Mouse (Mus musculus) intestine, postnatal 0 days (tissue): ENCODE results near the gene Lrrc20. TPM values are rescaled to one million over a fixed set of nuclear protein-coding genes. Genes with fewer than 3 reads are reported as not detected.

Source experiments
- ATAC-seq: fragments of 200-750 bp; cut with Nextera tagmentation; 2 replicates; pipeline ENCODE4 v1.8.0; 2017; ENCODE audit warnings: mild to moderate bottlenecking, moderate TSS enrichment, moderate library complexity
- H3K27ac ChIP-seq: fragments of 300-500 bp; sonication (generic); 2 replicates; pipeline ENCODE4 v1.5.1; 2014; ENCODE audit warnings: mild to moderate bottlenecking, low read depth, low read length, moderate library complexity
- H3K27me3 ChIP-seq: fragments of 300-500 bp; sonication (generic); replicated peaks from 2 replicates; pipeline ENCODE4 v1.6.1; 2014; ENCODE audit warnings: low read length, mixed read lengths; ENCODE audit not compliant: control insufficient read depth, insufficient read depth
- H3K36me3 ChIP-seq: fragments of 300-500 bp; sonication (generic); 2 replicates; pipeline ENCODE4 v1.6.1; 2014; ENCODE audit warnings: mild to moderate bottlenecking, moderate library complexity; ENCODE audit not compliant: control insufficient read depth, insufficient read depth
- H3K4me1 ChIP-seq: fragments of 300-500 bp; sonication (generic); replicated peaks from 2 replicates; pipeline ENCODE4 v1.6.1; 2014; ENCODE audit warnings: antibody characterized with exemption, low read length, mixed read lengths; ENCODE audit not compliant: control insufficient read depth, insufficient read depth
- H3K4me2 ChIP-seq: fragments of 300-500 bp; sonication (generic); replicated peaks from 2 replicates; pipeline ENCODE4 v1.6.1; 2014; ENCODE audit warnings: low read depth, mild to moderate bottlenecking, moderate library complexity
- H3K4me3 ChIP-seq: fragments of 300-500 bp; sonication (generic); 2 replicates; pipeline ENCODE4 v1.5.1; 2014; ENCODE audit warnings: low read depth, low read length
- H3K9ac ChIP-seq: fragments of 300-500 bp; sonication (generic); 2 replicates; pipeline ENCODE4 v1.6.1; 2014; ENCODE audit warnings: mild to moderate bottlenecking, low read depth, low read length
- H3K9me3 ChIP-seq: fragments of 300-500 bp; sonication (generic); 2 replicates; pipeline ENCODE4 v1.6.1; 2016; ENCODE audit warnings: mixed run types; ENCODE audit not compliant: control insufficient read depth
- CTCF ChIP-seq: sonication (generic); IDR thresholded peaks from 2 replicates; pipeline ENCODE4 v1.5.1; 2016; ENCODE audit warnings: low read depth, mild to moderate bottlenecking, control low read depth, antibody characterized with exemption, moderate library complexity
- WGBS: fragments of 180-500 bp; shearing (Covaris S2); extraction: QIAGEN DNeasy Blood & Tissue Kit; methylation state at CpG from one replicate; pipeline ENCODE4 v1.1.7; 2014; 5-methylcytosine and 5-hydroxymethylcytosine counted together
- polyA plus RNA-seq: library from polyadenylated mRNA; unstranded; fragments of >200 nt; fragmentation: Nextera tagmentation; extraction: Ambion mirVana; gene quantifications from 2 replicates; pipeline ENCODE4 v1.2.1, GENCODE M21; 2015

Gene Lrrc20
- polyA plus RNA-seq, 1 experiment from 2014 or later: 3.3 TPM

- H3K27me3 ChIP-seq: no peaks in the 10 kb centered on the region
- TF ChIP-seq CTCF: no peak
- H3K27ac ChIP-seq: no peak overlapping the region
- peak; percentile 89 for ATAC-seq
- H3K36me3 ChIP-seq: no peaks in the 10 kb centered on the region
- no peaks in the 10 kb centered on the region for H3K4me1 ChIP-seq
- WGBS: 21% methylated on average over 12 of the region's 12 CpGs
- no peaks in the 10 kb centered on the region for H3K9me3 ChIP-seq
- no peak overlapping the region for H3K9ac ChIP-seq
- H3K4me3 ChIP-seq: no peak overlapping the region
- H3K4me2 ChIP-seq: peak overlapping the region; percentile 48
Measured at GRCm38 (mm10) chr10:61544127-61544862, 68.7 kb downstream of the Lrrc20 start.

GRCm38 (mm10) chr10:61544863-61545240, 69.3 kb downstream of the Lrrc20 start:
- peak; percentile 41; the same call in 1 of the 2 replicates for ATAC-seq
- H3K4me3 ChIP-seq: no peak overlapping the region
- 35% methylated on average over 9 of the region's 9 CpGs for WGBS

GRCm38 (mm10) chr10:61550106-61550505, 74.5 kb downstream of the Lrrc20 start:
- H3K27me3 ChIP-seq: no peaks in the 10 kb centered on the region
- H3K4me1 ChIP-seq: no peaks in the 10 kb centered on the region
- WGBS: 94% methylated on average over 8 of the region's 8 CpGs
- no peak overlapping the region for H3K4me2 ChIP-seq
- TF ChIP-seq CTCF: no peak
- no peaks in the 10 kb centered on the region for H3K36me3 ChIP-seq
- H3K27ac ChIP-seq: no peak overlapping the region
- H3K4me3 ChIP-seq: no peak overlapping the region
- H3K9ac ChIP-seq: no peak overlapping the region
- H3K9me3 ChIP-seq: no peaks in the 10 kb centered on the region
- ATAC-seq: no peak

More at GRCm38 (mm10) chr10:61544863-61545240, 69.3 kb downstream of the Lrrc20 start:
- Histone ChIP-seq H3K9me3 (no peaks in the 10 kb centered on the region), H3K36me3 (no peaks in the 10 kb centered on the region), H3K27me3 (no peaks in the 10 kb centered on the region), H3K9ac (no peak overlapping the region), H3K27ac (no peak overlapping the region), H3K4me1 (no peaks in the 10 kb centered on the region), H3K4me2 (peak overlapping the region; percentile 48)
- no peak for TF ChIP-seq CTCF

GRCm38 (mm10) chr10:61555155-61555554, 79.6 kb downstream of the Lrrc20 start:
- 89% methylated on average over 6 of the region's 6 CpGs for WGBS
- Histone ChIP-seq H3K9ac (no peak overlapping the region), H3K27ac (no peak overlapping the region), H3K4me2 (no peak overlapping the region), H3K4me1 (no peaks in the 10 kb centered on the region), H3K36me3 (no peaks in the 10 kb centered on the region), H3K9me3 (no peaks in the 10 kb centered on the region), H3K27me3 (no peaks in the 10 kb centered on the region), H3K4me3 (no peak overlapping the region)
- no peak for ATAC-seq
- TF ChIP-seq CTCF: no peak

GRCm38 (mm10) chr10:61558631-61559030, 83.0 kb downstream of the Lrrc20 start:
- Histone ChIP-seq H3K9me3 (no peaks in the 10 kb centered on the region), H3K4me3 (no peak overlapping the region), H3K36me3 (no peaks in the 10 kb centered on the region; the same call in 1 of the 2 replicates), H3K27me3 (no peaks in the 10 kb centered on the region), H3K4me1 (no peaks in the 10 kb centered on the region), H3K9ac (no peak overlapping the region), H3K27ac (no peak overlapping the region), H3K4me2 (no peak overlapping the region)
- WGBS: 74% methylated on average over 2 of the region's 2 CpGs
- no peak for ATAC-seq
- TF ChIP-seq CTCF: no peak

- no peak overlapping the region for H3K9ac ChIP-seq
- ATAC-seq: no peak
- no peak overlapping the region for H3K4me2 ChIP-seq
- H3K27me3 ChIP-seq: no peaks in the 10 kb centered on the region
- H3K9me3 ChIP-seq: no peaks in the 10 kb centered on the region
- H3K4me3 ChIP-seq: no peak overlapping the region
- TF ChIP-seq CTCF: no peak
- H3K27ac ChIP-seq: no peak overlapping the region
- no peaks in the 10 kb centered on the region for H3K4me1 ChIP-seq
- no peaks in the 10 kb centered on the region; the same call in 1 of the 2 replicates for H3K36me3 ChIP-seq
Measured at GRCm38 (mm10) chr10:61559544-61559943, 83.9 kb downstream of the Lrrc20 start.
